Mouse (Mus musculus) liver (tissue): ENCODE results near the gene Tagap.

Source experiments
- DNase-seq: peaks from one replicate; pipeline ENCODE4 v3.0.0-alpha.2; 2020; ENCODE audit warnings: mixed read lengths

Tagap gene

DNA sequence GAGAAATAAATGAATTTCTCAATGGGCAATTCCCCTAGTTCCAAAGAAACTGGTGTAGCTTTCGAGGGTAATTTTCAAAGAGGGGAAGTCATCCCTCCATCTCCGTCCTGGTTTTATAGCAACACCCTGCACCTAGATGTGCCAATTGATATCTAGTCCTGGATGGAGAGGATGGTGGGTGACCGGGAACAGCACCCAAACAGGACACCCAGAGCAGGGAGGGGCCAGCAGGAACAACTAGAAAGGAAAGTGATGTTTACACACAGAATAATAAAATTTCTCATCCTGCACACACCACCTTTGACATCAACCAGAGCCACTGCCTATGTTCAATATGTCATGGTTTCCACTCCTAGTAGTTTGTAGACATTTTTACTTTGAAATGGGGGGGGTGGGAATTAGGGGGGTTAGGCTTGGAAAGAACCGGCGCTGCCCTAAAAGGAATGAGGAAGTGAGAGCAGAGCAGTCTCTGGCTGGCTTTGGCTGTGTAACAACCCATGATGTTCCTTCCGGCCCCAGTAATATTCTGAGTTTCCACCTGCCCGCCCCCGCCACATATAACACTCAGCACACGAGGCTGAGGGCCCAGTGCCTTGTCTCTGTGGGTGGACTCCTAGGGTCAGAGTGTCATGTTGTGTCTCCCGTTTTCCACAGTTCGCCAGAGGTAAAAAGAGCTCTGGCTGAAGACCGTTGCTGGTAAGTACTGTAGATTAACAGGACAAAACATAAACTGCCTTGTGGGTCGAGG lies at the start of gene Tagap:
Gene Tagap, plus strand, starts transcription at position 588 of the 748 bp plus-strand sequence.
- peak; percentile 13 for DNase-seq

DNA sequence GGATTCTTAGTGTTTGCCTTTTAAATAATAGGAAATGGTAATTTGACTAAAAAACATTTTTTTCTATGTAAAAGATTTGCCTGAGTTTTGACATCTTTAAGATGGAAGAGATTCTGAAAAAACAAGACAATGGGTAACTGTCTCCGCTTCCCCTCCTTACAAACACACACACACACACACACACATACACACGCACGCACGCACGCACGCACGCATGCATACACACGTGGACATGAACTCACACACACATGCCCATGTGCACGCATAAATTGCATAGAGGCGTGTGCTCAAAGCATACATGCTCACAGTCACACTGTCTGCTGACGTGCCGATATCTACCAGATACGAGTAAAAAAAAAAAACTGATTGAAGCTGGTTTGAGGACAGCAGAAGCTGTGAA lies 49.3 kb upstream of the Tagap start:
- no peak for DNase-seq

DNA sequence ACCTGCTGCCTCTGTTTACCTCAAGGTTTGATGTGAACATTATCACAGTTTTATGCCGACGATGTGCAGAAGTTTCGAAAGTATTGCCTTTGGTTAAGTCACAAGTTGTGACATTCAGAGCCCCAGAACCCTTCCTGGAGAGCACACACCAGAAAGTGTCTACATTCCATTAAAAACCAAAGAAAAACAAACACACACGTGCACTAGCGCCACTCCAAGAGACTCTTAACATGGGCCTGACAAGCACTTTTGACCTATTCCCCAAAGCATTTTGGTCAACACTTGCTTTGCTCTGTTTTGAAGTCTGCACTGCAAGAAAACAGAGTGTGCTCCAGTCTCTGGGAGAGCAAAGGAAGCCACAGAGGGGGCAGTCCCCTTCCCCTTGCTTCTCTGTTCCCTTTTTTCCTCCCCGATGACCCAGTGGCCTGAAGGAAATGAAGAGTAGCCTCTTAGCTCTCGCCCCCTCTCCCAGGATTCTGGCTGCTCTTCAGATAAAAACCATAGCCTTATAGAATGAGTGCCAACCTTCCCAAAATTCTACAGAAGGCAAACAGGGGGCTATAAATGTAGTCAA lies 48.5 kb upstream of the Tagap start:
- DNase-seq, result no peak

DNA sequence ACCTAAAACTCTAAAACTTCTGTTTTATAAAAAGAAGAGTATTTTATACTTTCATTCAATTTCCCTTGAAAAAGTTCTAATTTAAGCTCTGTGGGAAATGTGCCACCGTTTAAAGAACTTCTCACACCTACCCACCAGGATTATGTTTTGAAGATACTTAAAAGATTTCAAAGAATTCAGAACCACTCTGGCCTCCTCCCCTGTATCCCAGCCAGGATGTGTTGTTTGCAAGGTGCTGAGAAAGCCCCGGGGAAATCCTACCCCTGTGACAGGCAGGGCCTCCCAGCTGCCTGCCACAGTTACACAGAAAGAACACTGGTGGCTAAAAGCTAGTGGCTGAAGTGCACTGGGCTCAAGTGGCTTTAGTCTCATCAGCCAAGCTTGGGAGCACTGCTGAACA lies 47.9 kb upstream of the Tagap start:
- DNase-seq, result no peak

DNA sequence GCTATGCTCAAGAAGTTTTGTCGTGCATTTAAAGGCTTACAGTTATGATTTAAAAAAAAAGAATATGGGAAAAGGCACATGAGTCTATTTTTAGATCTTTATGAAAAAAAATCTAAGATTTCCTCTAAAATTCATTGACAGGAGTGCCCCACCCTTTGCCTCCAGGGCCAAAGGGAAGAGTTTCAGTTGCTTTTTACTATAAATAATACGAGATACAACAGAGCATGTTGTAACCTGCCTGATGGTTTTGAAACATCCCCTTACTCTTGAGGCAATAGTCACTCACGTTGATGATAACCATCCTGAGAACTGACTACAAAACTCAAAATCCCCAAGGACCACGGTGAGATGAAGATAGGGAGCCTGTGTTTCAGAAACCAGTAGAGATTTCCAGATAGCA lies 46.3 kb upstream of the Tagap start:
- no peak for DNase-seq

DNA sequence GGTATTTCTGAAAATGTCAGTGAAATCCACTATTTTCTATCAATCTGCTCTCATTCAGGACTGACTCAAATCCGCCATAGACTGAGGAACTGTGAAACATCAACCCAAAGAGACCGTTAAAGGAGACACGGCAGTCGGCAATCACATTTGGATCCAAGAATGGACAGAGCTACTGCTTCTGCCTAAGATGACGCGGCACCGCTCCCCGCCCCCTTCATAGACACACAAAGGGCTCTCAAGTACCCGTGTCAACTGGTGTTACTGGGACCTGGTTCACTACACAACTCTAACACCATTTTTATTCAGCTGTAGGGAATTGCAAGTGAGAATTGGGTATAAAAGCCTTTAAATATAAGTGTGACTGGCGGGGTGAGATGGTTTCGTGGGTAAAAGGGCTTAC lies 42.7 kb upstream of the Tagap start:
- no peak for DNase-seq

DNA sequence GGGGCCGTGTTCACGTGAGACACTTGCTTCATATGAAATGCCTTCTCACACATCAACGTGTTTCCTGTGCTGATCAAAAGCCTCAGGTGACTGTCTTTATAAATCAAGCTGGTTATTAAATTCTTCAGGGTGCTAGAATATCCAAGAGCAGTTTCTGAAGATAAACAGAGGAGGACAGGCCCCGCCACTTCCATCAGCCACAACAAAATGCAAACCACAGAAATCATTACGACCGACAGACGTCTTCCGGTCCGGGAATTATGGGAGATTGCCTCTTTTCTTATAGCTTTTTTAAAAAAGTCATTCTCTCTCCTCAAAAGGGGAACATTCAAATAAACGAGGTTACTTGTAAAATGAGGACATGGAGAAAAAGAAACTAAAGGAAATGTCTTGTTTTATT lies 41.2 kb upstream of the Tagap start:
- DNase-seq, result no peak

DNA sequence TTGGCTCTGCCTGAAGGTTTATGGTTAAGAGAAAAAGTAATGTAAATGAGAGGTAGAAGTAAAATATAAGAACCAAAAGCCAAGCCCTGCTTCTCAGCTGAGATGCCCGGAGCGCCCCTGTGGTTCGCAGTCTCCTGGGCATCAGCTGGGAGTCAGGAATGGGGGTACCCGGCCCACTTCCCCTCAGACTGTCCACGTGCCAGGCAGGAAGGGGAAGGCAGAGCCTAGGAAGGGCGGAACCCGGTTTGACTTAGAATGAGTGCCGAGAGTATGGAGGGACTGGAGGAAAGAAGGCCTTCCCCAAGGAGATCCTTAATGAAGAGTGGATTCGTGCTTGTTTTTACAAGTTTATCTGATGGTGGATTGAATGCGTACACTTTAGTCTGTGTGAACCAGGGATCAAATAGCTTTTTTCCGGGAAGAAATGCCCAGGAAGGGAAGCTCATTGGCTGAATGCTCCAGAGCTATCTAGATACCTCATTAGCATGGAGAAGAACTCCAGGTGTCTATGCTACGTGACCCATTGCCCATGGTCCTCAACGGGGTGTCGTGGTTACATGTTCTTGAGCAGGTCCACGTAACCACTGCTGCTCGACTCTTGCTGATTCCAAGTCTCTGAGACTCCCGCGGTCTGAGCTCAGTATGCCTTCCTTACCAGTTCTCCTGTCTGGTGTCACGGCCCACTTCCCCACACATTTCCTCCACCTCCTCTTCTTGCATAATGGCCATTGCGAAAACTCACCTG lies 38.6 kb upstream of the Tagap start:
- no peak for DNase-seq

DNA sequence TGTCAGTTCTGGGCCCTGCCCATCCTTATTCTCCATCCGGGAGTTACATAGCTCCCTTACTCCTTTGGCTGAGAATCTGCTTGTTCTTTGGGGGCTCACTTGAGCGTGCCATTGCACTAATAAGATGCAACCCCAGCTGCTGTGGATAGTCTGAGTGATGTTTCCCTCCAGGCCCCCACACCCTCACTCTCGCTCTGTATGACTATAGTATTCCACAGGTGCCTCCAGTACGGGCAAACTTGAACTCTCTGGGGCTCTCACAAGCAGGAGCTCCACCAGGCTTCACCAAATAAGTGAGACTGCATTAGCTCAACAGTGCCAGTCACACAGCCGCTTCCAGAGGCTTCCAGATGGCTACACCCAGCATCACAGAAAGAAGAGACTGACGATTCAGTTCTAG lies 37.5 kb upstream of the Tagap start:
- DNase-seq, result no peak

DNA sequence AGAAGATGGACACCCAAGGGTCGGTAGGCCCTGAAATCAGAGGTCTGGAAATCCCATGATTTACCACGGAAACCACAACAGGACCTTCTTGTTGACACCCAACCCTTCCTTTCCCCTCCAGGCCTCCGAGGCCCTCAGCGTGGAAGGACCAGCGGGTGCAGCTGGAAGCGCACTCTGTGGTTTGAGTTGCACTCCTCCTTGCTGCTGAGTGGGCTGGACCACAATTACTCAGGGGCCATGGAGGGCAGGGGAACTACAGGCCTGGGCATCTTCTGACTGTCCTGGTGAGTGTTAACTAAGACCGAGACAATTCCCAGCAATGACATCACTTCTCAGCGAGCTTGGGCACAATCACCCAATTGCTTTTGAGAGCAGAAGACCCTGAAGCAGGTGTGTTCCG lies 36.8 kb upstream of the Tagap start:
- DNase-seq, result peak; percentile 23

DNA sequence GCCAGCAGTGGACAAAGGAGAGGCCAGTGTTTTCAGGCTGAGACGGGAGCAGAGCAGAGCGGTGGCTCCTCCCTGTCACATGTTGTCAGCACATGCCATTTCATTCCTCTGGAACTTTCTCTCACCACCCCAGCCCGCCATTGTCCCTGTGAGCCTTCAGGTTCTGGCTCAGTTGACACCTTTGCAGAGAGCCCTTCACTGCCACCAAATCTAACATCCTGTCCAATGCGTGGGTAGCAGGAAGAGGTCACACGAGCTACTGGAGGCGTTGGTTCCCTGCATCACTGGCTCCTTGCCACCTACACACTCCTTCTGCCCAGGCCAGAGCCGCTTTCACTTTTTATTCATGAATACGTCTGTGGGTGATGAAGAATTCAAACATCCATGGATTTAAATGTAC lies 33.1 kb upstream of the Tagap start:
- DNase-seq, result no peak

DNA sequence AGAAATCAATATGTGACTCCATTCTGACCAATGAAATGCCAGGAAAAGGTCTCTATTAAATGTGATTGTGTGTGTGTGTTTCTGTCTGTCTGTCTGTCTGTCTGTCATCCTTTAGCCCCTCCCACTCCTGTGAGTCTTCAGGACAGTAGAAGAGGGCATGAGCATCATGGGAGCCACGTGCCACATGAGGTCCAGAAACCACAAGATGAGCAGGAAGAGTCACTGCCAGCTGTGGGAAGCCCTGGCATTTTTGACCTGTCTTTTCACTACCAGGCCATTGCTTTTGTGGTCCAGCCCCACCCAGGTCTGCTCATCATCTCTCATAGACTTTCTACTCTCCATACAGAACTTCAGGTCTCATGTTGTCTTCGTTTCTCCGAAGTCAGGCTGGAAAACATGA lies 31.7 kb upstream of the Tagap start:
- DNase-seq, result no peak

DNA sequence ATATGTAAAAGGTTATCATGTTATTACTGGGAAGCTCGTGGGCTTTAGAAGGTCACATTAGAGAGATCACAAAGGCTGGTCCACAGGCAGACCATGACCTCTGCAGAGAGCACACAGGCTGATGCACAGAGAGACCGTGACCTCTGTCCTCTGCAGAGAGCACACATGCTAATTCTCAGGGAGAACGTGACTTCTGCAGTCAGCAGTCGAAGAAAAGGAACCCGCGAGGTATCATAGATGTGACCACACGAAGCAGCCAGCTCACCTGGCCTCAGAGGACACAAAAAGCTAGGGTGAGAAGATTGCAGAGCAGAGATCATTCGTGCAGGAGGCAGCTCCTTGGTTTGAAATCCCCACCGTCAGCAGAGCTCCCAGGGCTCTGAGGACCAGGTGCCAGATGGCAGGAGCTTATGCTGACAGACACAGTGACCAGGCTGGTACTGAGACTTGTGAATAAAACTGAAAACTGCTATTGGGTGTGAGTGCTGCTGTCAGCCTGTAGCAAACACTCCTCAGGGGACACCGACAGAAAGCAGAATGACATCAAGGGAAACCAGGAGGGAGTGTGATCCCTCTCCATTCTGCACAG lies 29.7 kb upstream of the Tagap start:
- no peak for DNase-seq

DNA sequence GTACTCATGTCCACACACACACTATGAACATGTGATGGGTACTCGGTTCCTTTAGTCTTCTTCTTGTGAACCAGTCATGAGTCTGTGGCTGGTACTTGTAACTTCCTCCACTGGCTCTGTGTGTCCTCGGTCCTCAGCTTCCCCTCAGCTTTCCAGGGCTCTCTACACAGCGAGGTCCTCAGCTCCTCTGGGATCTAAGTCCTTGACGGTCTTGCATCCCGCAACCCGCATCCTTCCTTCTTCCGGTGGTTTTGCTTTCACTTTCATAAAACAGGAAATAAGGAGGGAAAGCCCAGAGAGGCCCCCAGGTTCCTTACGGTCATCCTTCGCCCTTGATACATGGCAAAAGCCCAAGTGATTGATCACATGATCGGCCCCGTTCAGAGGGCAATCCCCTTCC lies 28.7 kb upstream of the Tagap start:
- no peak for DNase-seq

DNA sequence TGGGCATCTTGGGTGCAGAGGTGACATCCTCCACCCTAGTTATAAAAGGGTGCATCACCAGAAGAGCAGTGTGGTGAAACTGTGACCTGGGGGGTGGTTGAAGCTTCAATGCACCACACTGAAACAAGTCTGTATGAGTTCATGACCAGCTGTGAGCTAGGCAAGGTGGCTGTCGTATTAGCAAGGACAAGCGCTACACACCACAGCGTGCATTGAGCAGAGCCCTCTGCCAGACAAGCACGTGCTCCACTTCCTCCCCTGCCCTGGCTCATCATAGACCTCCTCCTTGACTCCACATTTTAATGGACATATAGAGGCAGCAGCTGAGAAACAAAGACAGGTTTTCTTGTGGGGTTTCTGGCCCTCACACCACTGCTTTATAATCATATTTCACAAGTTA lies 28.0 kb upstream of the Tagap start:
- DNase-seq, result no peak

DNA sequence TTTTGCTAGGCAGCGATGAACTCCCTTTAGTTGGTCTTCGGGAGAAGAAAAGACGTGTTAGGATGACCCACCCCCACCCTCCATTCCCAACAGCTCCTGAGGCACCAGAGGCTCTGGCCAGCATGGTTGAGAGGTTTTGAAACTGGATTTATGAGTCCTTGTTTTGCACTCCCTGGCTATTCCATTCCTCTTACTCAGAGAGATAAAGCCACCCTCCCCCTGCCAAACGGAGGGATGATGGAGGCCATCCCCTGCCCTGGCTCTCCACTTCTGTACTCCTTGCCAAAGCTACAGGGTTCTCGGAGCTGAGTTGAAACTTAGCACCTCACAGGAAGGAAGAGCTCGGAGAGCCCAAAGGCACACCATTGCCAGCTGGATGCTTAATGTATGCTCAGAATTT lies 26.6 kb upstream of the Tagap start:
- no peak for DNase-seq

DNA sequence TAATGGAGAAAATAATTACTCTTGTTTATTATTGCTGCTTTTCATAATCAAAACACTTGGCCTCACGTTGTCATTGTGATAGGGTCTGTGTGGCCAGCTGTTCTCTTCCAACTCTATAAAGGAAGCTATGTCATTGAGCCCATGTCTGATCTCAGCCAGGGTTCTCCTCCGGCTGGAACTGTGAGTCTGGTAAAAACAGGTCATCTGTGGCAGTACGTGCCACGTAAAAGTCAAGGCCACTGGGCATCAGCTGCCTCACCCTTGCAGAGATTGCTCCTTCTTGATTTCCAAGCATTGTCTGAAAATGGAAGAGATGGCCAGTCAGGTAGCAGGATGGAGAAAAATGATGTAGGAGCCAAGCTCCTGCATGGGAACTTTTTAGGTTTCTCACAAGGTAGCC lies 25.8 kb upstream of the Tagap start:
- no peak for DNase-seq

DNA sequence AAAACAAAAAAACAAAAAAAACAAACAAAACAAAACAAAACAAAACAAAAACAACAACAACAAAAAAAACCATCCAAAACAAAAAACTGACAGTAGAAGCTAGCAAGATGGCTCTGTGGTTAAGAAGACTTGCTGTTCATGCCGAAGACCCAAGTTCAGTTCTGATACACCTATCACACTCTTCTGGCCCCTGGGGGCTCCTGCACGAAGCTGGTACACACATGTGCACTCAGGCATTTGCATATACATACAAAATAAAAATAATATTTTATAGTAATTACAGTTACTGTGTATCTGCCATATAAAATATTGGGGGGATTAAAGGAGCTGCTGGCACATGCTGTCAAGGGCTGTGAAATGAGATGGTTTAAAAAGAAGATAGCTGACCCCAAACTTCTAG lies 24.3 kb upstream of the Tagap start:
- DNase-seq, result no peak

DNA sequence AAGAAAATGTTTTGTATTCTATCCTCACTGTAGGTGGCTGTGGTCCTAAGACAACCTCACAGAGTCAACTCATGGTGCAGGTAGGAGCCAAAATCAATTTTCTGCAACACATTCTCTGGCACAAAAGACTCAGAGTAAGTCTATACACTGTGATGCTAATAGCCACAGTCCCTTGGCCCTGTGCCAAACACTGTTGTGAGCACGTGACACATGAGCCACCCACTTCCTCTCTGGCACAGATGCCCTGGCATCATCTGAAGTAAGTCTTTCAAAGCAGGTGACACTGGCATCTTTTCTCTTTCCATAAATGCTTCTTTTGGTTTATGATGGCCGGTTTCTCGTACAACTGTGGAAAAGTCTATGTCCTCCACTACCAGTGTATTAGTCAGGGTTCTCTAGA lies 23.4 kb upstream of the Tagap start:
- DNase-seq, result no peak

DNA sequence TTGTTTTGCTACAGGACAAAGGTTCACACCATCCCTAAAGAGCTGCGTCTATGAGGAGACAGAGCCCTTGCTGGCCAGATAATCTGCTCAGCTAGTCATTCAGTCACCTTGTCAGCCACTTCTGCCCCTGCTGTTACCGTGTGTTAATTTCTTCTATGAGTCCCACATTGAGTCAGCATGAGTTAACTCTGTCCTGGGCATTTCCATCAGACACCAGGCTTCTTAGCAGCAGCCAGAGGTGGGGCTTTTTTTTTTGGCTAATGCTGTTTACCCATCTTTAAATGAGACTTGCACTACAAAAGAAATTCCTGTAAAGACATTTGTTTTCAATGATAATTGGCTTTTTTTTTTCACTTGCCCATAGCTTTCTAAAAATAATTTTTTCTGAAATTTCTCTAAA lies 20.8 kb upstream of the Tagap start:
- DNase-seq, result no peak

DNA sequence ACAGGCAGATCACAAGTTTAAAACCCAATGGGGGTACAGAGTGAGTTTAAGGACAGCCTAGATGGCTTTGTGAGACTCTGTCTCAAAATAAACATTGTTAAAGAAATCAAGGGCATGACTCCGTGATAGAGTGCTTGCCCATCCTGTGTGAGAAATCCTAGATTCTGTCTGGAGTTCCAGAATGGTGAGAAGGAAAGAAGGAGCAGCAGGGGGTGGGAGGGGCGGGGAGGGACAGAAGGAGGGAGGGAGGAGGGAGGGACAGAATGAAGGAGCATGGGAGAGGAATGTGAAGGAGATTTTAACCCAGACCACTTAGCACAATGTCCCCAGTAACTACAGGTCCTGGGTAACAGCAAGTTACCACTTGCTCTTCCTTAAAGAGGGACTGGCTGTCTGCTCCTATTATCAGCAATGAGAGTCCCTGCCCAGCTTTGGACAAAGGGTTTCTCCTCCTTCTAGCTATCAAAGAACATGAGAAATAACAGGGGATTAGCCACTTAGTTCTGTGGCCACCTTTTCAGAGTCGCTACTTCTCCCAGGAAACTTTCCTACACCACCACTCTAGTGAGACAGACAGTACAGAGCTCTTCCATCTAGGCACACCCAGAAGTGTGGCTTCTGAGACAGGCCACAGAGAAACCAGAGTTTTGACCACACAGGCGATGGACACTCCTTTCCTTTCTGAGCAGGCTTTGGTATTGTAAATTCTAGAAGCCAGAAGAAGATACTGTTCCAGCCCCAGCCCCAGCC lies 19.7 kb upstream of the Tagap start:
- no peak for DNase-seq

DNA sequence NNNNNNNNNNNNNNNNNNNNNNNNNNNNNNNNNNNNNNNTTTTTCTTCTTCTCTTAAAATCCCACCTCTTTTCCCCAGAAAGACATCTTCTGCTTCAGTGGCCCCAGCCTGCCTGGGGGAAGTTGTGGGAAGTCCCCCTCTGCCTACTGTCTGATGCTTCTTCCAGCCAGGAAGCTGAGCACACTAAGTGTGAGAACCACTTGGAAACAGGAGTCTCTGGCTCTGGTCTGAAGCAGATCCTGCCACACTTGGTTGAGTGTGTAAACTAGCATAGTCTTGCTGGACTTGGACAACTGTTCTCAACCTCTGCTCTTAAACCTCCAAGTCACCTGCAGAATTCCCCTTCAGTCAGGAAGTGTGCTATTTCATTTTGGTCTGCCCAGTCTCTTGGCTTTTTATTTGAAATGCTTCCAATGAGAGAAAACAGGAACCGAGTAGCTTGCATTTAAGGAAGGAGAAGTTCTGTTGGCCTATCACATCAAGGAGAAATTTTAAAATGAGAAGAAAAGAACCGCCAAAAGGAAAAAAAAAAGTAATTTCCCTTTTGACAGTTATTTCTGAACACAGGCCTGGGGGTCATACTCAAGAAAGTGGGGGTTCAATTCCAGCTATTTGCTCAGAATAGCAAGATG lies 11.1 kb upstream of the Tagap start:
- DNase-seq, result no peak

DNA sequence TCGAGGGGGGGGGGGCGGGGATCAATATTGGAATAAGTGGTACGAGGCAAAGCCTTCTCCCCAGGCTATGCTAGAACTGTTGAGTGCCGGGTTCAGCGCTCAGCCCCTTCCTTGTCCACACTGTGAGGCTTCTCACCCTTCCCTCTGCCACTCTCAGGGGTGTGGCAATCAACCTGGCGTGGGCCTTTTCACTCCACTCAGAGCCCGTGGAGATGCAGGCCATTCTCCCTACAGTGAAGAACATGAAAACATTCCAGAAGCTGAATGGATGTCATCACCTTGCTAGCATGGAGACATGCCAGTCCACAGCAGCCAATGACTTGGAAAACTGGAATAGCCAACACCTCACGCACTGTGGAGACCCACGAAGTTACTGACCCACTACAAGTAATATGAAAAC lies 10.0 kb upstream of the Tagap start:
- no peak for DNase-seq
